Mouse (Mus musculus): ENCODE results near the gene Colq. TPM values are rescaled to one million over a fixed set of nuclear protein-coding genes. Genes with fewer than 3 reads are reported as not detected.

Gene Colq
- under 1 TPM; 0.02 to 0.17 TPM for polyA plus RNA-seq (2012; fragmentation: generic; extraction: Trizol)

DNA sequence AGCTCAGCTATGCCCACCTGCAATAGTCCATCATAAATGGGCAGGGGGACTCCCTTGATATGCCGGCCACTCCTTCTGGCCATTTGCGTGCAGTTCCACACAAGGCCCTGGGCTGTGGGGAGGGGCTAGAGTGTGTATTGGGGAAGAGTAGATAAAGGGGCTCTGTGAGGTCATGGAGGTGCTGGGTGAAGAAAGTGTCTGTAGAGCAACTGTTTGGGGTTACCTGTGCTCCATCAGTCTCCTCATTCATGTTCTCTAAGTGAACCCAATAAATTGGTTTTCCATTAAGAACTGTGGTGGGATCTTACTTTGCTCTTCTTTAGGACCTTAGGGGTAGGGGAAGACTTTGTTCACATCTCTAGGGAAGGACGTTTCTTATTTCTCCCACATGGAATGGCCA lies at the start of gene Colq:
Colq (minus strand) TSS at position 101 of the 400 bp plus-strand sequence.

GRCm38 (mm10) chr14:31640346-31640889 lies 49.3 kb upstream of the Colq start, which contains the start of gene Gm49387:
Gene Gm49387, minus strand, starts transcription at chr14:31640878.

DNA sequence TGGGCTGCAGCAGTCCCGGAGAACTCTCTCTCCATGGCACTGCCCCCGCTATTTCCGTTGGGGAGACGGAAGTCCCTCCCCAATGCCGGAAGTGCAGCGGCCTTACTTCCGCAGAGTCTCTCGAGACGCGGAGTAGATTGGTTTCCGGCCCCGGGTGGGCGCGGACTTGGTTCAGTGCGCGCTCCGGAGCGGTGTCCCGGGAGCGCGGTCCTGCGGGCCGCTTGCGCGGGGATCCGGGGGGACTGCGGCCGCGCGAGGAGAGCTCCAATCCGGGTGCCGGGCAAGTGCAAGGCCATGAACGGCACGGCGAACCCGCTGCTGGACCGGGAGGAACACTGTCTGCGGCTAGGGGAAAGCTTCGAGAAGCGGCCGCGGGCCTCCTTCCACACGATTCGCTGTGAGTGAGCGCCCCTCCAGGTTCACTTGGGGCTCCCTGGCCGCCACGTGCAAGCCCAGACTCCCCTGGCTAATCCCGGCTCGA lies 96.1 kb downstream of the Colq start, which contains the start of gene Mettl6:
Mettl6 (minus strand) TSS at position 66 of the 481 bp plus-strand sequence.

DNA sequence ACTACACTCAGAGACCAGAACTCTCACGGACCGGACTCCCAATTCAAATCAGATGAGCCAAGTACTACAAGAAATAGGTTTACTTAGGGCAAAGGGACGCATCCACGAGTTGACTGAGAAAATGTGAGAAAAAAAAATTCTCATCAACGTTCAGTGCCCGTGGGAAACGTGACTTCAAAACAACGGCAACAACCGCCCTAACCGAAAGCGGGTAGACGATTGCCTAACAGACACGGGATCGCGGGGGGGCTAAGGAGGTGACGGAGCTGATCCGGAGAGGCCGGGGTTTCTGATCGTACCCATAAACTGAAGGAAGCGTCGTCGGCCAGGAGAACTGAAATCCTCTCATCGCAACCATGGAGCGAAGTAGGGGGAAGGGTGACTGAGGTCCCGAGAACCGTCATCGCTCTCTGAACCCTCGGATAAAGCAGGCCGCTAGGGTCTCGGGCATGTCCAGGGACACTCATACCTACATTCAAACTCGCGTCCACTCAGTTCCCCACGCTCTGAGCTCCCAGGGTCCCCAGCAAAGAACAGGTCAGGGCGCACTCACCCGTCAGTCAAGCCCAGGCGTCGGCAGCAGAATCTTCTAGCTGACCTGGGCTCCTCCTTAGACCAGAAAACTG lies 96.7 kb downstream of the Colq start, which contains the start of gene Eaf1:
Eaf1 (plus strand) TSS at position 51 of the 626 bp plus-strand sequence.

Other genes starting within 250 kb of the Colq start
- 10 to 100 TPM in 1 of 2 experiments, 1 to 10 TPM in 1; 1.8 to 20.6 TPM for gene Sh3bp5, start 155.3 kb downstream of the Colq start, polyA plus RNA-seq (2012; fragmentation: generic; extraction: Trizol)
- gene Eaf1, start 96.9 kb downstream of the Colq start, polyA plus RNA-seq (2012; fragmentation: generic; extraction: Trizol) = 1 to 10 TPM; 1.1 to 6.3 TPM
- gene Mettl6, start 96.3 kb downstream of the Colq start, polyA plus RNA-seq (2012; fragmentation: generic; extraction: Trizol) = 10 to 100 TPM in 1 of 2 experiments, 1 to 10 TPM in 1; 1.2 to 11.4 TPM
- not detected for gene Gm49387, start 49.5 kb upstream of the Colq start, polyA plus RNA-seq (2012; fragmentation: generic; extraction: Trizol)
- gene Btd, start 49.7 kb upstream of the Colq start, polyA plus RNA-seq (2012; fragmentation: generic; extraction: Trizol) = 10 to 100 TPM; 15.2 to 53.8 TPM
- 10 to 100 TPM in 1 of 2 experiments, 1 to 10 TPM in 1; 1.5 to 12.1 TPM for gene Hacl1, start 49.9 kb upstream of the Colq start, polyA plus RNA-seq (2012; fragmentation: generic; extraction: Trizol)
- gene Ankrd28, start 239.3 kb upstream of the Colq start, polyA plus RNA-seq (2012; fragmentation: generic; extraction: Trizol) = 1 to 10 TPM in 1 of 2 experiments, under 1 TPM in 1; 0.80 to 6.0 TPM